Mouse (Mus musculus) MEL-GATA-1-ER (cell line): ENCODE results near the gene Ggta1.
"Not testable (repeated sequence)": the region's sequence is repeated elsewhere in the genome, so short reads cannot be mapped to it uniquely, and the experiment has no call there.

Source experiments
- DNase-seq: peaks from one replicate; pipeline ENCODE4 v3.0.0-alpha.2; 2012; ENCODE audit warnings: low read depth; ENCODE audit errors: extremely low read depth

Gene Ggta1

GRCm38 (mm10) chr2:35461131-35461947 lies 1.7 kb downstream of the Ggta1 start:
- DNase-seq: peak; percentile 98

- no peak for DNase-seq
Measured at GRCm38 (mm10) chr2:35460378-35460880, 2.6 kb downstream of the Ggta1 start.

GRCm38 (mm10) chr2:35459316-35459715 lies 3.7 kb downstream of the Ggta1 start:
- DNase-seq: no peak

- DNase-seq: no peak
Measured at GRCm38 (mm10) chr2:35458421-35458820, 4.6 kb downstream of the Ggta1 start.

GRCm38 (mm10) chr2:35453736-35454135 lies 9.3 kb downstream of the Ggta1 start:
- no peak for DNase-seq

- DNase-seq: not testable (repeated sequence)
Measured at GRCm38 (mm10) chr2:35452695-35453094, 10.3 kb downstream of the Ggta1 start.

GRCm38 (mm10) chr2:35451484-35452050 lies 11.5 kb downstream of the Ggta1 start:
- no peak for DNase-seq

GRCm38 (mm10) chr2:35450856-35451255 lies 12.2 kb downstream of the Ggta1 start:
- DNase-seq: peak; percentile 46

- no peak for DNase-seq
Measured at GRCm38 (mm10) chr2:35449687-35450622, 13.1 kb downstream of the Ggta1 start.

GRCm38 (mm10) chr2:35448914-35449670 lies 13.9 kb downstream of the Ggta1 start:
- DNase-seq: no peak

GRCm38 (mm10) chr2:35448215-35448913 lies 14.7 kb downstream of the Ggta1 start:
- DNase-seq: no peak

- no peak for DNase-seq
Measured at GRCm38 (mm10) chr2:35447453-35447852, 15.6 kb downstream of the Ggta1 start.

GRCm38 (mm10) chr2:35446798-35447197 lies 16.2 kb downstream of the Ggta1 start:
- no peak for DNase-seq

- no peak for DNase-seq
Measured at GRCm38 (mm10) chr2:35446300-35446699, 16.7 kb downstream of the Ggta1 start.

- DNase-seq: no peak
Measured at GRCm38 (mm10) chr2:35445610-35446009, 17.4 kb downstream of the Ggta1 start.

GRCm38 (mm10) chr2:35444764-35445262 lies 18.2 kb downstream of the Ggta1 start:
- DNase-seq: no peak

- peak; percentile 46 for DNase-seq
Measured at GRCm38 (mm10) chr2:35443981-35444763, 18.9 kb downstream of the Ggta1 start.

GRCm38 (mm10) chr2:35443325-35443724 lies 19.7 kb downstream of the Ggta1 start:
- DNase-seq: no peak

GRCm38 (mm10) chr2:35442079-35442478 lies 21.0 kb downstream of the Ggta1 start:
- DNase-seq: no peak
